Mouse (Mus musculus) ovary, adult 10 weeks (tissue): ENCODE measurements around the gene Ikzf5. TPM values are rescaled to one million over a fixed set of nuclear protein-coding genes. Genes with fewer than 3 reads are reported as not detected.

ENCODE experiments used
- polyA plus RNA-seq: library from polyadenylated mRNA; stranded (reverse); fragments of 350-450 nt; fragmentation: Illumina TruSeq; extraction: RNeasy Lipid Tissue Mini Kit (QIAGEN cat#74804); gene quantifications from one replicate; pipeline ENCODE4 v1.2.3, GENCODE M21; 2014

Gene Ikzf5
- 48.9 TPM for polyA plus RNA-seq

DNA sequence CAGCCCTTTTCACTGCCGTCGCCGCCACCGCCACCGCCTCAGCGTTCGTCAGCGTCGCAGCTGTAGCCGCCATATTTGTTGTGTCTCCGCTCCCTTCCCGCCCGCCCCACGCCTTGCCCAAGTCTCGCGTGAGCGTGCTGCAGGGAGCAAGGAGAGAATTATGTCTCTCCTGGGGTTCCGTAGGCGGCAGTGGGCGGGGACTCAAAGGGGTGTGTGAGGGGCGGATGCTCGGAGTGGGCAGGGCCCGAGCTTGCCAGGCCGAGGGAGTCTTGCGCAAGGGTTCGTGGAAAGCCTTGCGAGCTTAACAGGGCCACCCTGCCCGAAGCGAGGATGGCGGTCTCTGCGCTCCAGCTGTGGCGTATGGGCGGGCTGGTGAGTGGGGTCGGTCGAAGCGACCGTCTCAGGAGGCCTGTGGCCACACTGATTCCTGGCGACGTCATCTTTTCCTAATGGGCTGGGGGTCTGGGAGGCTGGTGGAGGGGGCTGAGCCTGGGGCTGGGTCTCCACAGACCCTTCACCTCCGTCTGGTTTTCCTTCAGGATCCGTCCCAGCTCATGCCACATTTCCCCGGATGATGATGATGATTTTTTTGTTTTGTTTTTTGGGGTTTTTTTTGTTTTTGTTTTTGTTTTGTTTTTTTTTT lies at the start of gene Ikzf5, which contains the start of gene Acadsb:
Ikzf5 (minus strand) TSS at position 106 of the 643 bp plus-strand sequence.
Acadsb (plus strand) TSS at position 186 of the 643 bp plus-strand sequence.

DNA sequence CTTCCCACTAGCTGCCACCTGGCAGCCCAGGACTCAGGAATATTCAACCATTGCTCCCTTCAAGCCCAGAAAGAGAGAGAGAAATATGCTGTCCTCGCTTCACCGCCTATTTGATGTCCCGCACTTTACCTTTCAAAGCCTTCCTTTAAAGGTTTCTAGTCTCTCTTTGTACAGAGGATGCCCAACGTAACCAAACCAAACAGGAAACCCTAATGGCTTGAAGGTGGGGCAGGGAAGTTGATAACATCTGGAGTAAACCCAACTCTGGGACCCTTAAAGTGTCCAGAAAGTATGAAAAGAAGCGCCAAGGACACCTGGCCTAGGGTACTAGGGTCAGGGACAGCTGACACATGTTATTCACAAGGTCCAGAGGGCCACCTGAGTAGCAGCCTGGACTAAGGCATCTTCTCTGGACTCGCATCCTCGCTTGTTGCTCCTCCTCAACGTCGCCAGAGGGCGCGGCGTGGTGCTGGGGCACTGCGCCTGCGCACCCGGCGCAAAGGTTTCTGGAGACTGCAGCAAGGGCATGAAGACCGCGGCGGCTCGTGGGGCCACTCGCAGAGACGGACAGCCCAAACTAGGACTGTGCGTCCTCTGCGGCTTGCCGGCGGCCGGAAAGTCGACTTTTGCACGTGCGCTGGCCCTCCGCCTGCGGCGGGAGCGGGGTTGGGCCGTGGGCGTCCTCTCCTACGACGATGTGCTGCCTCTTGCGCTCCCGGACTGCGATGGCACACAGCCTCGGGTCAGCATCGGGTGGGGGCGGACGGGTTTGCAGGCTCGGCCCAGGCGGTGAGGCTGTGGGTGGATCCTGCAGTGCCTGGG lies 39.5 kb downstream of the Ikzf5 start, which contains the start of gene Pstk:
Pstk (plus strand) TSS at position 494 of the 822 bp plus-strand sequence.

DNA sequence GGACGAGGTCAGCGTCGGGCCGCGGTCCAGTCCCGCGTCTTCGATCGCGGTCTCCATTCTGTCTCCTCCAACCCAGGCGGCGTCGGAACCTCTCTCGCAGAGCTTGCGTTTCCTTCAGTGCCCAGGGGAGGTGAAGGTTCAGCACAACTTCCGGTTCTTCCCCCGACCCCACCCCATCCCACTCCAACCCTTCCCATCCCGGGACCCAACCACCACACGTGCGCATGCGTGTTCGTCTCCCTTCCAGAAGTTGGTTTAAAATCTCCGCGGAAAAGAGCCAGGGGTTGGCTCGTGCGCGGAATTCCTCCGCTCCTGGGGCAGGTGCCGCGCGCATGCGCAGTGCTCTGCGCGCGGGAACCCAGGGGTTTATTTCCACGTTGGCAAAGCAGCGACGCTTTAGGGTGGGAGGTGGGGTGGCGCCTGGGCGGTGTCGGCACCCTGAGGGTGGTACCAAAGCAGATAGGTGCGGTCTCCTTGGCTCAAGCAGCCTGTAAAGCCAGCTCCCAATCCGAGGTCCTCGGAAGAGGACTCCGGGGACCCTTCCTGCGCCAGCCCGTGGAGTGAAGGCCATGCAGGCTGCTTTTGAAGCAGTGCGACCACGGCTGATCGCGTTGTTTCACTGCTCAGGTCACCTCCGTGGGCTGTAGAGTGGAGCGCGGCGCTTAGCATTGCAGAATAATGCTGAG lies 47.6 kb downstream of the Ikzf5 start, which contains the start of gene 2310057M21Rik:
2310057M21Rik (minus strand) TSS at position 145 of the 686 bp plus-strand sequence.

Other genes starting within 250 kb of the Ikzf5 start
- 1.6 TPM for gene 5430419D17Rik, start 236.1 kb downstream of the Ikzf5 start, polyA plus RNA-seq
- 0.71 TPM for gene Cuzd1, start 88.2 kb downstream of the Ikzf5 start, polyA plus RNA-seq
- not detected for gene Fam24b, start 81.0 kb downstream of the Ikzf5 start, polyA plus RNA-seq
- gene Fam24a, start 76.7 kb downstream of the Ikzf5 start, polyA plus RNA-seq = not detected
- 6.2 TPM for gene 2310057M21Rik, start 47.8 kb downstream of the Ikzf5 start, polyA plus RNA-seq
- 48.9 TPM for gene Pstk, start 39.4 kb downstream of the Ikzf5 start, polyA plus RNA-seq
- gene Acadsb, start 80 bp upstream of the Ikzf5 start, polyA plus RNA-seq = 522 TPM
- gene Hmx3, start 132.3 kb upstream of the Ikzf5 start, polyA plus RNA-seq = not detected
- not detected for gene Hmx2, start 138.3 kb upstream of the Ikzf5 start, polyA plus RNA-seq
- 37.5 TPM for gene Bub3, start 149.7 kb upstream of the Ikzf5 start, polyA plus RNA-seq